In the genomic region with DNA sequence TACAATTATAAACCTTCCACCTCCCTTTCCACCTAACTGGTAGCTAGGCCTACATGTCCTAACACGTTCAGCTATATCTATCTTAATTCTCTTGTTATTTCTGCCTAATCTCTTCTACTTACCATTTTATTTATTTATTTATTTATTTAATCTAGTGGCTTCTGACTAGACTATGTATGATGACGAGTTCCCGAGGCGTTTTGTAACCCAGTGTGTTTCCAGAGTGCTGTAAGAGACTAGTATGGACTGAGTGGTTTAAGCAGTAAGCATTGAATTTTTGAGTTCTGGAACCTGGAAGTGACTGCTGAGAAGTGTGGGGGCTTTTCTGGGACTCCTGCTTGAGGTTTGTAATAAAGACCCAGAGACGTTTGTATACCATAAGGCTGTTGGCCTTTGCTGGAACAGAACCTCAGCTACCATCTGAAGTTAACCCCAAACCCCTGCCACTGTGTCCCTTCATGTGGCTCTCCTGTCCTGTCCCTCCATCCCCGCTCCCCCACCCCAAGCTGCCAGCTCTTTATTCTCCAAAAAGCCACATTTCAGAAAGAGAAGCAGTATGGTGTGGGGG, we compare ENCODE assay signal across 27 mouse cellular contexts. TPM values are rescaled to one million over a fixed set of nuclear protein-coding genes. Genes with fewer than 3 reads are reported as not detected.
DNase-seq lines count a peak whose midpoint lies in the region; ATAC-seq and TF ChIP-seq lines count a peak whose summit lies in the region.
"Had no signal": no experiment of that assay in that cellular context is flagged by ENCODE, and none has a peak within 500 bp of the region (broad histone marks: within the 10 kb centered on the region; RNA-seq: fewer than 3 reads in every experiment).

No protein-coding gene starts in this region.

- H3K4me3 ChIP-seq in forebrain, embryonic 10.5 days: no peak overlapping the region
- H3K4me3 ChIP-seq in forebrain, embryonic 12.5 days (replicated peaks): no peak overlapping the region
- no peak overlapping the region for H3K4me3 ChIP-seq in midbrain, embryonic 10.5 days
- H3K4me3 ChIP-seq in midbrain, postnatal 0 days (ENCODE audit: low read depth, low read length): no peak overlapping the region
- H3K4me3 ChIP-seq: embryonic facial prominence, embryonic 12.5 days; embryonic facial prominence, embryonic 15.5 days; forebrain, embryonic 13.5 days; heart, embryonic 12.5 days; heart, embryonic 15.5 days; hindbrain, embryonic 10.5 days; hindbrain, embryonic 13.5 days had no signal

- no peak overlapping the region for H3K9ac ChIP-seq in forebrain, embryonic 12.5 days
- H3K9ac ChIP-seq in midbrain, postnatal 0 days (replicated peaks; ENCODE audit: low read length, poor library complexity, severe bottlenecking): no peak overlapping the region
- H3K9ac ChIP-seq: embryonic facial prominence, embryonic 12.5 days; embryonic facial prominence, embryonic 15.5 days; forebrain, embryonic 13.5 days; heart, embryonic 12.5 days; heart, embryonic 15.5 days; hindbrain, embryonic 13.5 days had no signal

- H3K27me3 ChIP-seq in forebrain, embryonic 10.5 days (ENCODE audit: poor library complexity, severe bottlenecking): no peaks in the 10 kb centered on the region
- H3K27me3 ChIP-seq in forebrain, embryonic 12.5 days: no peaks in the 10 kb centered on the region; the same call in 1 of the 2 replicates
- H3K27me3 ChIP-seq in midbrain, embryonic 10.5 days (ENCODE audit: low read depth, poor library complexity, severe bottlenecking): peaks cover 3% of the 10 kb centered on the region; the same call in 1 of the 2 replicates
- H3K27me3 ChIP-seq in midbrain, postnatal 0 days (ENCODE audit: insufficient read depth, low read length): no peaks in the 10 kb centered on the region
- H3K27me3 ChIP-seq: CH12.LX; embryonic facial prominence, embryonic 15.5 days; forebrain, embryonic 13.5 days; heart, embryonic 12.5 days; heart, embryonic 15.5 days; hindbrain, embryonic 13.5 days had no signal

- H3K4me2 ChIP-seq in forebrain, embryonic 12.5 days: no peak overlapping the region
- no peak overlapping the region for H3K4me2 ChIP-seq in midbrain, postnatal 0 days (ENCODE audit: low read depth, low read length, poor library complexity, severe bottlenecking)
- H3K4me2 ChIP-seq: embryonic facial prominence, embryonic 12.5 days; embryonic facial prominence, embryonic 15.5 days; forebrain, embryonic 13.5 days; heart, embryonic 12.5 days; heart, embryonic 15.5 days; hindbrain, embryonic 13.5 days had no signal

- DNase-seq in forebrain, embryonic 10.5 days (ENCODE audit: extremely low spot score, low spot score): no peak
- DNase-seq in midbrain, embryonic 10.5 days (ENCODE audit: low spot score): no peak
- no peak for DNase-seq in midbrain, postnatal 0 days (ENCODE audit: low spot score)
- DNase-seq in 3T3-L1 (ENCODE audit: low read depth, low spot score): peak; percentile 92
- peak; percentile 93 for DNase-seq in adipocyte (ENCODE audit: low spot score)
- no peak for DNase-seq in cerebellum, adult 11 months
- DNase-seq: adrenal gland, postnatal 10 days; adrenal gland, postnatal 36 days; B cell, adult 2 months; cerebellum, adult 2 months; cerebellum, adult 9-11 months; cerebellum, postnatal 25 days; gastrocnemius, postnatal 10 days; gastrocnemius, postnatal 36 days; heart, postnatal 10 days; heart, postnatal 36 days had no signal

- H3K9me3 ChIP-seq in forebrain, embryonic 10.5 days: no peaks in the 10 kb centered on the region
- H3K9me3 ChIP-seq in forebrain, embryonic 12.5 days: no peaks in the 10 kb centered on the region
- no peaks in the 10 kb centered on the region for H3K9me3 ChIP-seq in midbrain, embryonic 10.5 days (replicated peaks)
- no peaks in the 10 kb centered on the region for H3K9me3 ChIP-seq in midbrain, postnatal 0 days (ENCODE audit: low read length)
- H3K9me3 ChIP-seq: embryonic facial prominence, embryonic 12.5 days; embryonic facial prominence, embryonic 15.5 days; forebrain, embryonic 13.5 days; heart, embryonic 12.5 days; heart, embryonic 15.5 days; hindbrain, embryonic 10.5 days; hindbrain, embryonic 13.5 days had no signal

- no peaks in the 10 kb centered on the region for H3K36me3 ChIP-seq in forebrain, embryonic 10.5 days (replicated peaks)
- H3K36me3 ChIP-seq in forebrain, embryonic 12.5 days (replicated peaks): no peaks in the 10 kb centered on the region
- no peaks in the 10 kb centered on the region for H3K36me3 ChIP-seq in midbrain, embryonic 10.5 days
- no peaks in the 10 kb centered on the region for H3K36me3 ChIP-seq in midbrain, postnatal 0 days (ENCODE audit: insufficient read depth, low read length)
- H3K36me3 ChIP-seq: embryonic facial prominence, embryonic 12.5 days; embryonic facial prominence, embryonic 15.5 days; heart, embryonic 12.5 days; heart, embryonic 15.5 days; hindbrain, embryonic 10.5 days; hindbrain, embryonic 13.5 days had no signal

- 0 out of 2 replicates have a peak overlapping the region, but pooled peaks have one; percentile 16 for H3K27ac ChIP-seq in forebrain, embryonic 10.5 days
- H3K27ac ChIP-seq in forebrain, embryonic 12.5 days: no peak overlapping the region
- peak overlapping the region; percentile 23; the same call in 1 of the 2 replicates for H3K27ac ChIP-seq in midbrain, embryonic 10.5 days (replicated peaks)
- no peak overlapping the region for H3K27ac ChIP-seq in midbrain, postnatal 0 days (ENCODE audit: low read depth, low read length)
- H3K27ac ChIP-seq: embryonic facial prominence, embryonic 12.5 days; embryonic facial prominence, embryonic 15.5 days; forebrain, embryonic 13.5 days; heart, embryonic 15.5 days; hindbrain, embryonic 10.5 days; hindbrain, embryonic 13.5 days had no signal

- WGBS in forebrain, embryonic 10.5 days: 85% methylated on average over 6 of the region's 6 CpGs
- 83% methylated on average over 6 of the region's 6 CpGs for WGBS in forebrain, embryonic 12.5 days
- 78% methylated on average over 6 of the region's 6 CpGs for WGBS in midbrain, embryonic 10.5 days
- 85% methylated on average over 6 of the region's 6 CpGs for WGBS in midbrain, postnatal 0 days

- H3K4me1 ChIP-seq in forebrain, embryonic 10.5 days: peaks cover 33% of the 10 kb centered on the region
- H3K4me1 ChIP-seq in forebrain, embryonic 12.5 days: peaks cover 9% of the 10 kb centered on the region
- H3K4me1 ChIP-seq in midbrain, embryonic 10.5 days: peaks cover 29% of the 10 kb centered on the region
- no peaks in the 10 kb centered on the region for H3K4me1 ChIP-seq in midbrain, postnatal 0 days (ENCODE audit: insufficient read depth, low read length)
- H3K4me1 ChIP-seq: embryonic facial prominence, embryonic 15.5 days had no signal

- no peak for TF ChIP-seq CTCF in midbrain, postnatal 0 days (IDR thresholded peaks at IDR 0.05)

- ATAC-seq in forebrain, embryonic 12.5 days (ENCODE audit: low FRiP score): no peak
- ATAC-seq in midbrain, postnatal 0 days (ENCODE audit: low FRiP score): no peak
- ATAC-seq: activated CD4-positive, CD25-positive, alpha-beta regulatory T cell, adult 4 months; forebrain, embryonic 13.5 days; forebrain, embryonic 16.5 days had no signal

RNA-seq across cellular contexts. Expression of a gene that starts 30.8 kb away (rescaled TPM):
- 243 and 253 TPM in 2 replicates for polyA plus RNA-seq in forebrain, embryonic 10.5 days (2016; fragmentation: Nextera tagmentation; extraction: Ambion mirVana)
- polyA plus RNA-seq in forebrain, embryonic 12.5 days (2016; fragmentation: Nextera tagmentation; extraction: Ambion mirVana): 301 and 313 TPM in 2 replicates
- 222 and 239 TPM in 2 replicates for polyA plus RNA-seq in midbrain, embryonic 10.5 days (2016; fragmentation: Nextera tagmentation; extraction: Ambion mirVana)
- total RNA-seq in midbrain, postnatal 0 days (2014; rRNA removed): 120 and 151 TPM in 2 replicates
- 78.9 and 85.1 TPM in 2 replicates for polyA plus RNA-seq in midbrain, postnatal 0 days (2015; fragmentation: Nextera tagmentation; extraction: Ambion mirVana)

Comparison
In these comparisons a context has a peak if more than half of its experiments do, and no peak if none do; other contexts are left out.
1. H3K27ac ChIP-seq: peak in forebrain, embryonic 10.5 days (single experiment) and midbrain, embryonic 10.5 days (single experiment); none in forebrain, embryonic 12.5 days (single experiment) and midbrain, postnatal 0 days (single experiment).
2. DNase-seq: peak in 3T3-L1 (single experiment) and adipocyte (single experiment); none in forebrain, embryonic 10.5 days (single experiment), midbrain, embryonic 10.5 days (single experiment), midbrain, postnatal 0 days (single experiment) and cerebellum, adult 11 months (single experiment).